Mouse (Mus musculus) megakaryocyte progenitor cell, adult 5-6 weeks (primary cell): ENCODE measurements around the gene Eno3. TPM values are rescaled to one million over a fixed set of nuclear protein-coding genes. Genes with fewer than 3 reads are reported as not detected.
A peak's percentile ranks its signal among the peaks of the same experiment; 100 is the strongest.

Experiments used
- ATAC-seq: replicated peaks from 2 replicates; pipeline ENCODE4 v1.8.0; 2016; ENCODE audit warnings: mild to moderate bottlenecking, moderate TSS enrichment, inconsistent platforms; ENCODE audit not compliant: poor library complexity
- total RNA-seq, 2 experiments: library from RNA; stranded (forward) in 1 of 2; stranded (reverse) in 1 of 2; fragments of 157-497, 149-512 nt in 1 of 2; fragments of 200-1000 nt in 1 of 2; gene quantifications; 2 replicates each; pipeline versions ENCODE4 v1.2.3 to v1.2.4; 2015 to 2017

Gene Eno3
- total RNA-seq, 2 experiments from 2014 or later: 6.2 to 7.2 TPM

GRCm38 (mm10) chr11:70678092-70678491 is 21.1 kb downstream of the Eno3 start:
- ATAC-seq: no peak

GRCm38 (mm10) chr11:70678576-70678975 is 21.6 kb downstream of the Eno3 start:
- no peak for ATAC-seq

GRCm38 (mm10) chr11:70679361-70679760 is 22.4 kb downstream of the Eno3 start:
- no peak for ATAC-seq

- peak; percentile 91 for ATAC-seq
Observed at GRCm38 (mm10) chr11:70679894-70680293, 22.9 kb downstream of the Eno3 start.

GRCm38 (mm10) chr11:70681170-70681569 is 24.2 kb downstream of the Eno3 start:
- ATAC-seq: no peak

- peak; percentile 47 for ATAC-seq
Observed at GRCm38 (mm10) chr11:70681897-70682581, 25.0 kb downstream of the Eno3 start.

- ATAC-seq: no peak
Observed at GRCm38 (mm10) chr11:70683640-70684039, 26.6 kb downstream of the Eno3 start.

GRCm38 (mm10) chr11:70686901-70687566 is 30.0 kb downstream of the Eno3 start:
- ATAC-seq: peak; percentile 39

- peak; percentile 86 for ATAC-seq
Observed at GRCm38 (mm10) chr11:70687601-70688199, 30.7 kb downstream of the Eno3 start, which contains the start of gene Camta2. Camta2 (minus strand) TSS chr11:70688105.

GRCm38 (mm10) chr11:70688372-70688771 is 31.4 kb downstream of the Eno3 start:
- no peak for ATAC-seq

GRCm38 (mm10) chr11:70689578-70689977 is 32.6 kb downstream of the Eno3 start:
- no peak for ATAC-seq

GRCm38 (mm10) chr11:70693504-70693903 is 36.5 kb downstream of the Eno3 start:
- ATAC-seq: no peak

GRCm38 (mm10) chr11:70697376-70697775 is 40.4 kb downstream of the Eno3 start:
- ATAC-seq: no peak

- ATAC-seq: no peak
Observed at GRCm38 (mm10) chr11:70699051-70699450, 42.0 kb downstream of the Eno3 start.

- ATAC-seq: peak; percentile 98
Observed at GRCm38 (mm10) chr11:70699722-70700556, 42.9 kb downstream of the Eno3 start, which contains the start of the genes Inca1 and Kif1c. Inca1 (minus strand) TSS chr11:70700155. Kif1c (plus strand) TSS chr11:70700548.

GRCm38 (mm10) chr11:70700613-70701012 is 43.6 kb downstream of the Eno3 start:
- ATAC-seq: peak; percentile 42

GRCm38 (mm10) chr11:70701221-70701955 is 44.4 kb downstream of the Eno3 start:
- ATAC-seq: no peak

GRCm38 (mm10) chr11:70701984-70702733 is 45.2 kb downstream of the Eno3 start:
- no peak for ATAC-seq

- no peak for ATAC-seq
Observed at GRCm38 (mm10) chr11:70702781-70703180, 45.8 kb downstream of the Eno3 start.

- no peak for ATAC-seq
Observed at GRCm38 (mm10) chr11:70706127-70706526, 49.1 kb downstream of the Eno3 start.
